Mouse (Mus musculus) testis, adult 2 months (tissue): Measurements from ENCODE around the gene Fam78a.

Source experiments
- CTCF ChIP-seq: fragments of 200-500 bp; IDR thresholded peaks from 2 replicates; pipeline ENCODE4 v1.5.1; 2012; ENCODE audit warnings: low read depth, mild to moderate bottlenecking, inconsistent platforms, low read length, moderate library complexity; ENCODE audit not compliant: control insufficient read depth, insufficient read depth, insufficient replicate concordance
- POLR2A ChIP-seq: fragments of 200-500 bp; IDR thresholded peaks from 2 replicates; pipeline ENCODE4 v1.6.1; 2012; ENCODE audit warnings: low read depth, mild to moderate bottlenecking, inconsistent platforms, low read length, moderate library complexity; ENCODE audit not compliant: control insufficient read depth

- TF ChIP-seq CTCF (no peak), POLR2A (no peak)
These were observed 9.3 kb downstream of the Fam78a start for GRCm38 (mm10) chr2:32075368-32075767.
